Mouse (Mus musculus) left cerebral cortex, adult 6 months (tissue): ENCODE measurements around the gene Reg3d. TPM values are rescaled to one million over a fixed set of nuclear protein-coding genes. Genes with fewer than 3 reads are reported as not detected.

Source experiments
- long read RNA-seq, 2 experiments: library from polyadenylated mRNA; unstranded; transcript quantifications; one replicate each; pipeline ENCODE4 v2.0.0; 2019 to 2020
- polyA plus RNA-seq: library from polyadenylated mRNA; unstranded; fragments of <200 nt; fragmentation: Nextera tagmentation; gene quantifications from 2 replicates; pipeline ENCODE4 v1.2.3, GENCODE M21; 2021

The Reg3d gene
- not detected in 2 replicates for polyA plus RNA-seq
- long read RNA-seq, experiment 1, result 0 reads
- long read RNA-seq, experiment 2, result 0 reads

DNA sequence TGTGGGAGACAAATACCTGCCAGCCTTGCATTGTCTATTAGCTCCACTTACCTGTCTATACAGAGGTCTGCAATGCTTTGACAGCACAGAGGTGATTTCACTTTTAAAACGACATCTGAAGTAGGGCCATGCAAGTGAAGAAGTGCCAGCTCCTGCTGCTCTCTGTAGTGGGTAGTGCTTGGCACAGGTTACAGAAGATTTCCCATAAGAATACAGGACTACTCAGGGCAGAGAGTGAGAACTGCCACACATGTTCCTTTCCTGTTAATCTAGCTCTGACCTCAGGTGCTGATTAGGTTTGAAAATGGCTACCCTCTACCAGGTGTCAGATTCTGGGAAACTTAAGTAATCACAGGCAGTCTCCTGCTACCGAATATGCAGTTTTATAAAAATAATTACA is at the start of gene Reg3d:
Gene Reg3d (minus strand): TSS at position 101 of the 400 bp plus-strand sequence.

DNA sequence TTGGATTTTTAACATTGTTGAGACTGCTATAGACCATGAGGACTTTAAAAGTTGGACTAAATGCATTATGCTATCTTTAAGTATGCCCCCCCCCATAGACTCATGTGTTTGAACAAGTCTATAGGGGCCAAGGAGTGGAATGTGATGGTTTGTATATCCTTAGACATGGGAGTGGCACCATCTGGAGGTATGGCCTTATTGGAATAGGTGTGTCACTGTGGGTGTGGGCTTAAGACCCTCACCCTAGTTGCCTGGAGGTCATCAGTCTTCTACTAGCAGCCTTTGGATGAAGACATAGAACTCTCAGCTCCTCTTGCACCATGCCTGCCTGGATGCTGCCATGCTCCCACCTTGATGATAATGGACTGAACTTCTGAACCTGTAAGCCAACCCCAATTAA is 43.7 kb upstream of the Reg3d start, which contains the start of gene Reg1:
Gene Reg1 (plus strand): TSS at position 301 of the 400 bp plus-strand sequence.

DNA sequence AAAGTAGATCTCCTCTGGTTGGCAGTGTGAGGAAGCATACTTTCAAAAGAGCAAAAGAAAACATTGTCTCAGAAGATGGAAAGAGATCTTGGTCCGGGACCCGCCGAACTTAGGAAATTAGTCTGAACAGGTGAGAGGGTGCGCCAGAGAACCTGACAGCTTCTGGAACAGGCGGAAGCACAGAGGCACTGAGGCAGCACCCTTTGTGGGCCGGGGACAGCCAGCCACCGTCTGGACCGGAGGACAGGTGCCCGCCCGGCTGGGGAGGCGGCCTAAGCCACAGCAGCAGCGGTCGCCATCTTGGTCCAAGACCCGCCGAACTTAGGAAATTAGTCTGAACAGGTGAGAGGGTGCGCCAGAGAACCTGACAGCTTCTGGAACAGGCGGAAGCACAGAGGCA is 16.7 kb upstream of the Reg3d start, which contains the start of gene Reg2:
Gene Reg2 (plus strand): TSS at position 301 of the 400 bp plus-strand sequence.

DNA sequence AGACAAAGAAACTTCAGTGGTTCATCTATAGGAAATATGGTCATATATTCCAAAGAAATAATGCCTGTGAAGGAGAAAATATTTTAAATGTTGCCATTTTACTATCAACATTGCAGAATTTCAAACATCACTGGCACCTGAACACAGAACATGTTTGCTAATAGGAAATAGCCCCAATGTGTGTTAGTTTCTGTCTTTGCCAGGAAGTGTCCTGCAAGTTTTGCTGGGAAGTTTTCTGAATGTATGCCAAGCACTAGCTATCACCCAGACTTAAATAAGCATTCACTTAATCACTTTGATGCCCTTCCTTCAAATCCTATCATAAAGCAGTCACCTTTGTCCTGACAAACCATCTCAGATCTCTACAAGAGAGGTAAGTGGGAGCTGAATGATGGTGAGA is 1.7 kb upstream of the Reg3d start, which contains the start of gene Reg3a:
Gene Reg3a (plus strand): TSS at position 301 of the 400 bp plus-strand sequence.

DNA sequence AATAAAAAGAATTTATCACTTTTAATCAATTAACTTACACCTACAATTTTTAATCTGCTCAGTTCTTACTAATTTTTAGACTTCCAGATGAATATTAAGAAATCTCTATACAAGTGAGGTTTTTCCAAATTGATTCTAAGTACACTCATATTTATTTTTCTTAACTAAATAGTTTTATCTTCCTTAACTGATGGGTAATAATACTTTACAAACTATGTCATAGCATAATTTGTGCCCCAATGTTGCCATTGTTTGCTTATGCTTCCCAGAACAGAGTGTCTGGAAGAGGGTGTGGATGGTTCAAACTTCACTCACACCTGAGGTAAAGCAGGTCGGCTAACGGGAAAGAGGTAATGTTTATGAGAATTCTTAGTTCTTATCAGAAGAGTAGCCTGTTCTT is 8.3 kb downstream of the Reg3d start, which contains the start of gene Reg3b:
Gene Reg3b (plus strand): TSS at position 301 of the 400 bp plus-strand sequence.

Other genes starting within 250 kb of the Reg3d start
- gene Reg3b, start 8.2 kb downstream of the Reg3d start, polyA plus RNA-seq, result 0.20 TPM in 1 of 2 replicates, not detected in the other
- gene Reg3a, start 1.8 kb upstream of the Reg3d start, polyA plus RNA-seq, result not detected in 2 replicates
- gene Reg2, start 16.8 kb upstream of the Reg3d start, polyA plus RNA-seq, result not detected in 2 replicates
- not detected in 2 replicates for gene Reg1, start 43.8 kb upstream of the Reg3d start, polyA plus RNA-seq
- gene Reg3g, start 90.0 kb upstream of the Reg3d start, polyA plus RNA-seq, result not detected in 2 replicates